Mouse (Mus musculus): ENCODE data around the gene Fbxw18. TPM values are rescaled to one million over a fixed set of nuclear protein-coding genes. Genes with fewer than 3 reads are reported as not detected.
"Not testable (repeated sequence)": the region's sequence is repeated elsewhere in the genome, so short reads cannot be mapped to it uniquely, and the experiment has no call there.

The Fbxw18 gene
- polyA plus RNA-seq (2015; fragmentation: Nextera tagmentation; extraction: Ambion mirVana) = not detected in 2 replicates

DNA sequence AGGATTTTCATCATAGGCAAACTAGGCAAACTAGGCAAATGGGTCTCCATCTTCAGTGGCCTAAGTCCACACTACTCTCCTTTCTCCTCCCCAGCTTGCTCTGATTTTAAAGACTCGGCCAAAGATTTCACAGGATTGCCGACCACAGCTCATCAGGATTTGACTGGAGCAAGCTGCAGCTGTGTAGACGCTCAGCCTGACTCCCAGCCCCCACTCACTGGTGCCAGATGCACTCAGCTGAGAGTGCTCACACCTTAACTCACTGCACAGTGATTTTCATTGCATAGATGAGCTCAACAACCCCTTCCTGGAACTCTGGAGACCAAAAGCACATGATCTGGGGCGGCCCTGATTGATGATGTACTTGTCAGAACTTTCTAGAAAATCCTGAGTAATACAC, at the start of gene Fbxw18:
Gene Fbxw18 (minus strand): TSS at position 101 of the 400 bp plus-strand sequence.
- not testable (repeated sequence) for H3K9ac ChIP-seq (replicated peaks); H3K27ac ChIP-seq (replicated peaks); H3K36me3 ChIP-seq; H3K9me3 ChIP-seq (replicated peaks); ATAC-seq (ENCODE audit: low FRiP score); H3K27me3 ChIP-seq (replicated peaks); H3K4me1 ChIP-seq; H3K4me2 ChIP-seq; H3K4me3 ChIP-seq (replicated peaks)
- 84% methylated on average over 4 of the region's 4 CpGs for WGBS

DNA sequence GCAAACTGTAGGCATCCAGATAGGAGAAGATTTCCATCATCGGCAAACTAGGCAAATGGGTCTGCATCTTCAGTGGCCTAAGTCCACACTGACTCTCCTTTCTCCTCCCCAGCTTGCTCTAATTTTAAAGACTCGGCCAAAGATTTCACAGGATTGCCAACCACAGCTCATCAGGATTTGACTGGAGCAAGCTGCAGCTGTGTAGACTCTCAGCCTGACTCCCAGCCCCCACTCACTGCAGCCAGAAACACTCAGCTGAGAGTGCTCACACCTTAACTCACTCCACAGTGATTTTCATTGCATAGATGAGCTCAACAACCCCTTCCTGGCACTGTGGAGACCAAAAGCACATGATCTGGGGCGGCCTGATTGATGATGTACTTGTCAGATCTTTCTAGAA, 43.5 kb upstream of the Fbxw18 start, which contains the start of gene Fbxw26:
Gene Fbxw26 (minus strand): TSS at position 101 of the 400 bp plus-strand sequence.
- not testable (repeated sequence) for H3K36me3 ChIP-seq; H3K4me1 ChIP-seq; H3K27ac ChIP-seq (replicated peaks); H3K4me2 ChIP-seq; H3K9me3 ChIP-seq (replicated peaks); ATAC-seq (ENCODE audit: low FRiP score); H3K4me3 ChIP-seq (replicated peaks); H3K9ac ChIP-seq (replicated peaks); H3K27me3 ChIP-seq (replicated peaks)
- 87% methylated on average over 3 of the region's 3 CpGs for WGBS

DNA sequence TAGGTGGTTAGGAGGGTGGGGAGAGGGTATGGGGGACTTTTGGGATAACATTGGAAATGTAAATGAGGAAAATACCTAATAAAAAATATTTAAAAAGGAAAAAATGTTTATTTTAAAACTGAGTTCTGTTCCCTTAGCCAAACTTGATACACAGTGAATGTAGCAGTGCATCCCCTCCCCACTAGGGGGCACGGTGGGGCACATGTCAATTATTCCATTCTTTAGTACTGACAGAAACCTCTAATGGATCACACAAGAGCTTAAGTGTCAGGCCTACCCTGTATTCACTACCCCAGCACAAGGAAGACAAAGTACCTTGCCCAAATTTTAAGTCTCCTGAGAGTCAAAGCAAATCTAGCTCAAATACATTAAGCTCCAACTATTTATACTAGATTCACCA, 17.2 kb downstream of the Fbxw18 start:
- Histone ChIP-seq H3K9ac (replicated peaks) (no peak overlapping the region), H3K4me2 (no peak overlapping the region), H3K36me3 (no peaks in the 10 kb centered on the region), H3K4me1 (no peaks in the 10 kb centered on the region), H3K9me3 (replicated peaks) (no peaks in the 10 kb centered on the region), H3K4me3 (replicated peaks) (no peak overlapping the region), H3K27ac (replicated peaks) (no peak overlapping the region), H3K27me3 (replicated peaks) (no peaks in the 10 kb centered on the region)
- 10% methylated on average over 1 of the region's 1 CpGs for WGBS
- ATAC-seq (ENCODE audit: low FRiP score) = no peak

DNA sequence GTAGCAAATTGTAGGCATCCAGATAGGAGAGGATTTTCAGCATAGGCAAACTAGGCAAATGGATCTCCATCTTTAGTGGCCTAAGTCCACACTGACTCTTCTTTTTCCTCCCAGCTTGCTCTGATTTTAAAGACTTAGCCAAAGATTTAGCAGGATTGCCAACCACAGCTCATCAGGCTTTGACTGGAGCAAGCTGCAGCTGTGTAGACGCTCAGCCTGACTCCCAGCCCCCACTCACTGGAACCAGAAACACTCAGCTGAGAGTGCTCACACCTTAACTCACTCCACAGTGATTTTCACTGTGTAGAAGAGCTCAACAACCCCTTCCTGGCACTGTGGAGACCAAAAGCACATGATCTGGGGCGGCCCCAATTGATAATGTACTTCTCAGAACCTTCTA, 37.9 kb downstream of the Fbxw18 start, which contains the start of gene Fbxw25:
Gene Fbxw25 (minus strand): TSS at position 101 of the 400 bp plus-strand sequence.
- H3K9me3 ChIP-seq (replicated peaks); H3K4me3 ChIP-seq (replicated peaks); H3K27ac ChIP-seq (replicated peaks); ATAC-seq (ENCODE audit: low FRiP score); H3K27me3 ChIP-seq (replicated peaks); H3K9ac ChIP-seq (replicated peaks); H3K4me2 ChIP-seq; H3K36me3 ChIP-seq; H3K4me1 ChIP-seq: not testable (repeated sequence)
- 81% methylated on average over 2 of the region's 2 CpGs for WGBS

Other genes with a start within 250 kb of the Fbxw18 start
- not detected in 2 replicates for gene Fbxw19, start 206.8 kb downstream of the Fbxw18 start, polyA plus RNA-seq (2015; fragmentation: Nextera tagmentation; extraction: Ambion mirVana)
- not detected in 2 replicates for gene Fbxw15, start 134.4 kb downstream of the Fbxw18 start, polyA plus RNA-seq (2015; fragmentation: Nextera tagmentation; extraction: Ambion mirVana)
- gene Fbxw24, start 76.6 kb downstream of the Fbxw18 start, polyA plus RNA-seq (2015; fragmentation: Nextera tagmentation; extraction: Ambion mirVana) = not detected in 2 replicates
- not detected in 2 replicates for gene Fbxw25, start 38.0 kb downstream of the Fbxw18 start, polyA plus RNA-seq (2015; fragmentation: Nextera tagmentation; extraction: Ambion mirVana)
- not detected in 2 replicates for gene Fbxw26, start 43.4 kb upstream of the Fbxw18 start, polyA plus RNA-seq (2015; fragmentation: Nextera tagmentation; extraction: Ambion mirVana)
- gene Fbxw27, start 88.0 kb upstream of the Fbxw18 start, polyA plus RNA-seq (2015; fragmentation: Nextera tagmentation; extraction: Ambion mirVana) = not detected in 2 replicates
- gene Spink8, start 109.6 kb upstream of the Fbxw18 start, polyA plus RNA-seq (2015; fragmentation: Nextera tagmentation; extraction: Ambion mirVana) = 0.20 TPM in 1 of 2 replicates, not detected in the other
- 68.3 and 73.2 TPM in 2 replicates for gene Nme6, start 130.0 kb upstream of the Fbxw18 start, polyA plus RNA-seq (2015; fragmentation: Nextera tagmentation; extraction: Ambion mirVana)
- 1.3 TPM in 2 replicates for gene Camp, start 146.9 kb upstream of the Fbxw18 start, polyA plus RNA-seq (2015; fragmentation: Nextera tagmentation; extraction: Ambion mirVana)
- gene Cdc25a, start 172.9 kb upstream of the Fbxw18 start, polyA plus RNA-seq (2015; fragmentation: Nextera tagmentation; extraction: Ambion mirVana) = 10.4 and 15.2 TPM in 2 replicates
- gene Map4, start 228.8 kb upstream of the Fbxw18 start, polyA plus RNA-seq (2015; fragmentation: Nextera tagmentation; extraction: Ambion mirVana) = 169 and 180 TPM in 2 replicates